Mouse (Mus musculus): Measurements from ENCODE around the gene Chd2.

DNA sequence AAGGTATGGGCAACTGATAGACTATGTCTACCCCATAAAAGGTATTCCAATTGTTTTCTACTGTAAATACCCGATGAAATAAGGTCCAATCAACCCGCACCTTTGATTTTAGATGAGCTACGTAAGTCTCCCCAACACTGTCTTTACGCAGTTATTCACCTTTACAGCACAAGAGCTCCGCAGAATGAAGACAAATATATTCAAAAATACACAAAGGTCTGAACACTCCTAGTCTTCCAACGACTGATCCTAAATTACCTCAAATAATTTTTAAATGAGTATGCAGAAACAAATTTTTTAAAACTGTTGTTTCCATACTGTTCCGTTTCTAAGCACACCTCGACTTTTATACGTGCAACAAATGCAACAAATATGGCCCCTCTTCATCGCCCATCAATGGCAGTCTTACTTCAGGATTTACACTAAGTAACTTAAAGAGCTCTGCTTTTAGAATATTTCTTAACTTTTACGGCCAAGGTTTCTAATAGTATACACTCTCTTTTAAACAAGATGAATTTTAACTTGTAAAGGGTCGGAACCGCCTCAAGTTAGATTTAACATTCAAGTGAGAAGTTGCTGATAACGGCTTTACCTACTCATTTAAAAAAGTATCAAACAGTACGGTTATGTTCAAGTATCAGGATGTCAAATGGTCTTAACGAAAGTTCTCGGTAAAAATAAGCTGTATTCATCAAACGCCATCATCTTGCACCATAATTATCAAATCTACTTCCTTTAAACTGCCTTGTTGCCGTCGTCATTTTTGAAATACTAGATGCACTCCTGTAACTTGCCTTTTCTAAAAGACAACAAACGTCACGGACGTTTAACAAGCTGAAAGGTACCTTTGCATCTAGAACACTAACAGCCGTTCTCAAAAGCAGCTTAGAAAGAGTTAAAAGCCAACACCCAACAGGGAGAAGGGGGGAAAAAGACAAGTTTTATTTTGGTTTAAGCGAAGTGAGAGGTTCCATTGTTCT, 15.3 kb upstream of the Chd2 start:
- TF ChIP-seq CTCF (IDR thresholded peaks at IDR 0.05; ENCODE audit: low read depth) (no peak), EP300 (optimal IDR thresholded peaks at IDR 0.05) (no peak)

Data from stomach, postnatal 0 days (tissue).